Mouse (Mus musculus): ENCODE measurements around the gene Pdpn. TPM values are rescaled to one million over a fixed set of nuclear protein-coding genes. Genes with fewer than 3 reads are reported as not detected.
A peak's percentile ranks its signal among the peaks of the same experiment; 100 is the strongest.

Pdpn gene
- total RNA-seq, 2 experiments from 2014 or later: 15.0 to 15.3 TPM

DNA sequence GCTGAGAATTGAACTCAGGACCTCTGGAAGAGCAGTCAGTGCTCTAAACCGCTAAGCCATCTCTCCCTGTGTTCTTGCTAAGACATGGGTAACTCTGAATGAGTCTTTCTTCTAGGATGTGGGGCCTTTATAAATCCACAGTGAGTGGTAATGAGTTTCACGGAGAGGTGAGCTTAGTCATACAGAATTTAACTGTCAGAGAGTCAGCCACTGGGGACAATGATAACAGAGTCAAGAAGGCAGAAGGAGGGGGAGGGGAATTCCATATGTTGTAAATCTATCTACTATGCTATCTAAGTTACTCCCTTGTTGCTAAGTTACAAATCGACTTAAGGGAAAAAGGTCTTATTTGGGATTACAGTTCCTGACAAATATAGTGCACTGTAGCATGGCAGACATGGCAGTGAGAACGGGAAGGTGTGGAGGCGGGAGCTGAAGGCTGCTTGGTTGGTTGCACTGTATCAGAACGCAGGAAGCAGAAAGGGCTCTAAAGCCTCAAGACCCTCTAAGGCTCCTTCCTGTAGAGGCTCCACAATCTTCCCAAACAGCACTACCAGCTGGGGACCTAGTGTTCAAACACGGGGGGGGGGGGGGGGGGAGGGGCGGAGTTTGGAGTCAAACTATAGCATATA, 39.5 kb downstream of the Pdpn start:
- TF ChIP-seq CTCF (IDR thresholded peaks at IDR 0.05): no peak
- intact Hi-C loops (cut with DNase I): loop anchor here (2.0 to 5.0 kb wide), 2 partner anchors 52 to 121 kb away; no protein-coding TSS in a partner anchor
- no peak for DNase-seq (ENCODE audit: extremely low spot score in 1 of 2, low spot score in 2 of 2)
- Histone ChIP-seq H3K4me3 (no peak overlapping the region), H3K27ac (no peak overlapping the region)

DNA sequence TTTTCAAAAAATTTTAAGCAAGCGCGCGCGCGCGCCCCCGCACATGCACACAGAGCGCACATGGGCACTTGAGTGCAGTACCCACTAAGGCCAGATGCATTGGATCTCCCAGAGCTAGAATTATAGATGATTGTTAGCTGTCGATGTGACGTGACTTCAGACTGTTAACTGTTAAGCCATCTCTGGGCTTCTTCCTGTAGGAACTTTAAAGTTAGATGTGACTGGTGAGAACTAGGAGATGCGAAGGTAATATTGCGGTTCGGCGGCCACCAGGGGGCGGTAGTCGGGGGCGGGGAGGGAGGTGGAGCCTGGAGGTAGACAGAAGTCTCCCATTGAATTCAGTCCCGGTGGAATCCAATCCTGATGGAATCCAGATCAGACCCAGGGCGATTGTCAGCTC, 40.8 kb downstream of the Pdpn start:
- no peak overlapping the region for H3K27ac ChIP-seq
- no peak overlapping the region for H3K4me3 ChIP-seq
- TF ChIP-seq CTCF (IDR thresholded peaks at IDR 0.05): peak; percentile 57
- intact Hi-C loops (cut with DNase I): loop anchor here (2.0 to 5.0 kb wide), 2 partner anchors 54 to 122 kb away; no protein-coding TSS in a partner anchor
- DNase-seq (ENCODE audit: extremely low spot score in 1 of 2, low spot score in 2 of 2): peak; percentile 18 to 50

DNA sequence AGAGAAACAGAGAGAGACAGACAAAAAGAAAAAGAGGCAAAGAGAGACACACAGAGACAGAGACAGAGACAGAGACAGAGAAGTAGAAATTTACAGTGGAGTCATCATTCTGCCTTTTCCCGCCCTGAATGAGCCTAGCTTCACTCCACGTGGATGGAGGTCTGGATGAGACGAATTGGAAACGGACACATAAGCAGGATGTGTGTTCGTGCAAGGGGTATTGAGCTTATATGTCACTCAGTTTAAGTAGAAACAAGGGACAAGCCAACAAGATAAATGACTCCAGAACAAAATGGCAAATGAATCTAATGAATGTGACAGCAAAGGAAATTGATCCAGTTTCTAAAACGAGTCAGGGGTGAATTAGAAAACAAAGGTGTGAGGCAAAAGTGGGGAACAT, 41.4 kb downstream of the Pdpn start:
- intact Hi-C loops (cut with DNase I): loop anchor here (2.0 to 5.0 kb wide), 2 partner anchors 54 to 123 kb away; no protein-coding TSS in a partner anchor
- Histone ChIP-seq H3K4me3 (no peak overlapping the region), H3K27ac (no peak overlapping the region)
- TF ChIP-seq CTCF (IDR thresholded peaks at IDR 0.05): no peak
- DNase-seq (ENCODE audit: extremely low spot score in 1 of 2, low spot score in 2 of 2): no peak

GRCm38 (mm10) chr4:143255541-143255940, 43.8 kb downstream of the Pdpn start:
- no peak overlapping the region for H3K27ac ChIP-seq
- TF ChIP-seq CTCF (IDR thresholded peaks at IDR 0.05): no peak
- H3K4me3 ChIP-seq: no peak overlapping the region
- DNase-seq (ENCODE audit: extremely low spot score in 1 of 2, low spot score in 2 of 2): no peak
- intact Hi-C loops (cut with DNase I): loop anchor here (5.0 kb wide), 1 partner anchor 57 kb away; no protein-coding TSS in a partner anchor

DNA sequence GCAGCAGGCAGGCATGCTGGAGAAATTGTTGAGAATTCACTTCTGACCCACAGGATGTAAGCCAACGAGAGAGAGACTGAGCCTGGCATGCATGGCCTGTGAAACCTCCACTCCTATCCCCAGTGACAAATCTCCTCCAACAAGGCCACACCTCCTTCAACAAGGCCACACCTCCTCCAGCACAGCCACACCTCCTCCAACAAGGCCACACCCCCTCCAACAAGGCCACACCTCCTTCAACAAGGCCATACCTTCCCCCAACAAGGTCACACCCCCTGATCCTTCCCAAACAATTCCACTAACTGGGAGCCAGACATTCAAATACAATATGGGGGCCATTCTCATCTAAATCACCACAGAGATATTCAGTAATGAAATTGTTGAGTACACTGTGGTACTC, 46.0 kb downstream of the Pdpn start:
- DNase-seq (ENCODE audit: extremely low spot score in 1 of 2, low spot score in 2 of 2): no peak
- no peak overlapping the region for H3K4me3 ChIP-seq
- TF ChIP-seq CTCF (IDR thresholded peaks at IDR 0.05): no peak
- no peak overlapping the region for H3K27ac ChIP-seq
- intact Hi-C loops (cut with DNase I): no loop called here

DNA sequence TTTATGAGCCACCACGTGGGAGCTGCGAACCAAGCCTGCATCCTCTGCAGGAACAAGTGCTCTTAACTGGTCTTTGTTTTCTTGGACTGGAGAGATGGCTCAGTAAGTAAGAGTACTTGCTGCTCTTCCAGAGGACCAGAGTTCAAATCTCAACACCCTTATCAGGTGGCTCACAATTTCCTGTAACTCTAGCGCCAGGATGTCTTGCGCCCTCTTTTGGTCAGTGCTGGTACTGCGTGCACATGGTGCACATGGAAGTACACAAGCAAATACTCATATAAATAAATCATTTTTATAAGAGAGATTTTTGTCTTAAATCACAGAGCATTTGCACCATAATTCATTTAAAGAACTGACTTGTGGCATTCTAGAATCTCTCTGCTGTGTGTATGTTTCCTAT, 51.3 kb downstream of the Pdpn start:
- Histone ChIP-seq H3K4me3 (no peak overlapping the region), H3K27ac (no peak overlapping the region)
- DNase-seq (ENCODE audit: extremely low spot score in 1 of 2, low spot score in 2 of 2): no peak
- TF ChIP-seq CTCF (IDR thresholded peaks at IDR 0.05): peak; percentile 53
- intact Hi-C loops (cut with DNase I): no loop called here

- TF ChIP-seq CTCF (IDR thresholded peaks at IDR 0.05): no peak
- H3K27ac ChIP-seq: no peak overlapping the region
- intact Hi-C loops (cut with DNase I): no loop called here
- no peak overlapping the region for H3K4me3 ChIP-seq
- DNase-seq (ENCODE audit: extremely low spot score in 1 of 2, low spot score in 2 of 2): no peak
Measured at GRCm38 (mm10) chr4:143241294-143241693, 58.1 kb downstream of the Pdpn start.

GRCm38 (mm10) chr4:143239615-143240201, 59.7 kb downstream of the Pdpn start:
- intact Hi-C loops (cut with DNase I): loop anchor here (2.0 kb wide), 1 partner anchor 127 kb away; no protein-coding TSS in a partner anchor

DNA sequence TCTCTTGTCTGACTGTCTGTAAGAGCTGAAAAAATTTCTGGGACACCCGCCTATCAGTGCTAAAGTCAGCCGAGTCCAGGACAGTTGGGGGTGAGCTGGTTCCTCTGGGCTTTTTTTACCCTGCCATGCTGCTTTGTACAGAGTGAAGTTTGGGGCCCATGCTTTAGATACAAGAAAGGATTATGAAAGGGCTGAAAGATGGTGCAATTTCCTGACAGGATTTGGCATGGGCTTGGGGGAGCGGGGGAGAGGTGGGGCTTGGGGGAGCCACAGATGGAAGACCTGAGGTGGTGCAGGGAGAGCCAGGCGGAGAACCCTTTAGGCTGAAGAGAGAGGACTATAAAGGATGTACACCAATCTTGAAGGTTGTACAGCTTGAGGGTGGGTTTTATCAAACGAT, 60.2 kb downstream of the Pdpn start:
- no peak for TF ChIP-seq CTCF (IDR thresholded peaks at IDR 0.05)
- intact Hi-C loops (cut with DNase I): loop anchor here (2.0 kb wide), 1 partner anchor 126 kb away; no protein-coding TSS in a partner anchor
- no peak overlapping the region for H3K4me3 ChIP-seq
- no peak overlapping the region for H3K27ac ChIP-seq
- DNase-seq (ENCODE audit: extremely low spot score in 1 of 2, low spot score in 2 of 2): no peak

More at GRCm38 (mm10) chr4:143239615-143240201, 59.7 kb downstream of the Pdpn start:
- Histone ChIP-seq H3K27ac (no peak overlapping the region), H3K4me3 (no peak overlapping the region)
- DNase-seq (ENCODE audit: extremely low spot score in 1 of 2, low spot score in 2 of 2): no peak
- TF ChIP-seq CTCF (IDR thresholded peaks at IDR 0.05): no peak

GRCm38 (mm10) chr4:143238241-143239031, 60.9 kb downstream of the Pdpn start:
- no peak overlapping the region for H3K27ac ChIP-seq
- intact Hi-C loops (cut with DNase I): loop anchor here (1.0 to 2.0 kb wide), 2 partner anchors 126 to 211 kb away; no protein-coding TSS in a partner anchor
- DNase-seq (ENCODE audit: extremely low spot score in 1 of 2, low spot score in 2 of 2): peak; percentile 33 to 52
- H3K4me3 ChIP-seq: peak overlapping the region; percentile 18; the same call in 1 of the 2 replicates
- TF ChIP-seq CTCF (IDR thresholded peaks at IDR 0.05): peak; percentile 85

- intact Hi-C loops (cut with DNase I): no loop called here
- no peak for TF ChIP-seq CTCF (IDR thresholded peaks at IDR 0.05)
- Histone ChIP-seq H3K27ac (no peak overlapping the region), H3K4me3 (no peak overlapping the region)
- DNase-seq (ENCODE audit: extremely low spot score in 1 of 2, low spot score in 2 of 2): no peak
Measured at GRCm38 (mm10) chr4:143231790-143232422, 67.5 kb downstream of the Pdpn start.

Measured in left cerebral cortex, adult 2 months (tissue).